Mouse (Mus musculus) adrenal gland, adult 2 months (tissue): ENCODE data around the gene Mycl. TPM values are rescaled to one million over a fixed set of nuclear protein-coding genes. Genes with fewer than 3 reads are reported as not detected.
A peak's percentile ranks its signal among the peaks of the same experiment; 100 is the strongest.
"Not testable (repeated sequence)": the region's sequence is repeated elsewhere in the genome, so short reads cannot be mapped to it uniquely, and the experiment has no call there.

ENCODE experiments used
- DNase-seq: peaks from one replicate; pipeline ENCODE4 v3.0.0; 2021
- polyA plus RNA-seq: library from polyadenylated mRNA; depleted of rRNA; stranded (reverse); fragments of >200 nt; gene quantifications from 2 replicates; pipeline ENCODE4 v1.2.3, GENCODE M21; 2012
- total RNA-seq, 2 experiments: library from RNA; stranded (reverse); gene quantifications; 2 replicates each; pipeline ENCODE4 v1.2.3; 2021

The Mycl gene
- total and polyA plus RNA-seq, 3 experiments, result 0.54 to 2.6 (median 1.6) TPM

DNA sequence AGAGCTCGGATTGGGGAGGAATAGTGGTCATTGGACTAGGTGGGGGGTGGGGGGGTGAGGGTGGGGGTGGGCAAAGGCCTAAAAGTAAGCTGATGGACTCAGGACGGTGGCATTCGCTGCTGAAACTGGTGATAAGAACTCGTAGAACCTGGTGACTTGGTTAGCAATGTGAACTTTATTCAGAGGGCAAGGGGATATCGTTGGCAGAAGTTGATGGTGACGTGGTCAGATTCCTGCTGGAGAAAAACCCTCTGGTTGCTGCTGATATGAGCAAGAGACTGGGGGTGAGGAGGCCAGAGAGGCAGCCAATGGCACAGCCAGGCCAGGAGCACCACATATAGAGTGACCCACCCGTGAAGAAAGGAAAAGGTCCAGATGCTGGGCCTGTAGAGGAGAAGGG lies 14.2 kb upstream of the Mycl start:
- no peak for DNase-seq

DNA sequence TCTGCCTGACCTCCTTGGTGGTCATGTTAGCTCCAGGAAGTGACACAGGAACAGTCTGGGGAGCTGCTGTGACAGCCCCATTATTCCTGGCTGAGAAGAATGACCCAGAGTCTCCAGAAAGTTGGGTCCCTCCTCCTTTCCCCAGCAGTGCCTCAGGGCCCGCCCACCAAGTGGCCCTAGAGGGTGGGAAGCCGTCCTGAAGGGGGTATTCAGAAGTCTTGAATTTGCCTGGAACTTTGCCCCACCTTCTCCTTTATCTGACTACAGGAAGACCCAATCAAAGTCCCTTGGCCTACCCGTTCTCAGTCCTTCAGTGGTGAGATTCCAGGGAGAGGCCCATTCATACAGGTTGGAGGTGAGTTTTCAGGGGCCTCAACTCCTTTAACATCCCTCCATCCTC lies 13.5 kb upstream of the Mycl start:
- no peak for DNase-seq

DNA sequence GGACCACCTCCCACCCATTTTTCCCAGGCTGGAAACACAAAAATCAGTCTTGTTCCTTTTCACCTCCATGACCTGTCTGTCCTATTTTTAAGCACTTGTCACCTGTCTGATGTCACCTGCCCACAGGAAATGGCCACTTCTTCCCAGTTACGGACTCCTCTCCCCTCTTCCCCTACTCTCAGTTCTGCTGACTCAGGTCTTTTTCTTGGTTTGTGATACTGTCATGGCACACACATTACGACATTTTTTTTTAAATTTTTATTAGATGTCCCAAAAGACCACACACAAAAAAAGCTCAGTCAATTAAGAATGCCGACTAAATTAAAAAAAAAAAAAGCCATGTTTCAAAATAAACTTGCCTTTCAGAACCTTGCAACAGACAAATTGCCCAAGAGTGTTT lies 12.9 kb upstream of the Mycl start:
- DNase-seq, result no peak

DNA sequence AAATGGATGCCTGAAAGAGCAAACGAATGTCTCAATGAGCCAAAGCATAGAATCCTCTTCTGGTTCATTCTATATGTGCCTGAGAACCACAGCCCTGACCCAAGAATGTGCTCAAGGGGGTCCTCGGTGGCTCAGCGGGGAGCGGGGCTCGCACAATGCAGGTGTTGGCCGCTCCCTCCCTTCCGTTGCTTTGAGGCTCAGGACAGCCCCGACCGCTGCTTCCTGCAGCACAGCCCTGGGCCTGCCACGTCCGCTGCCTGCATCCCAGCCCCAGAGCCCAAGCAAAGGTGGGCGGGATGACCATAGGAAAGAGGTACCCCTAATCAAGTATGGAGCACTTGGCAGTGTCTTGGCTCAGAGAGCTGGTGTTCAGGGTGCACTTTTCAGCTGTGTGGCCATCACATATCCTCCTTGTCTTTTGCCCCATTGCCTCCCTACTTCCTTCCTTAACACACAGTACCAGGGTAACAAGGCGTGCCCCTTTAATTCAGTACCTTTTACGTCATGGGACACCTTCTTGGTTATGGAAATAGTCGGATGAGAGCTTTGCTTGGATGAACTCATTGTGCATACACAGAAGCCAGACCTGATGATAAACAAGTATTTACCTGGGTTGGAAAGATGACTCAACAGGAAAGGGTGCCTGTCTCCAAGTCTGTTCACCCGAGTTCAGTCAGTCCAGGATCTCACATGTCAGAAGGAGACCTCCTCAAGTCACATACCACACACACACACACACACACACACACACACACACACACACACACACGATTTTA lies 11.8 kb upstream of the Mycl start:
- no peak for DNase-seq

DNA sequence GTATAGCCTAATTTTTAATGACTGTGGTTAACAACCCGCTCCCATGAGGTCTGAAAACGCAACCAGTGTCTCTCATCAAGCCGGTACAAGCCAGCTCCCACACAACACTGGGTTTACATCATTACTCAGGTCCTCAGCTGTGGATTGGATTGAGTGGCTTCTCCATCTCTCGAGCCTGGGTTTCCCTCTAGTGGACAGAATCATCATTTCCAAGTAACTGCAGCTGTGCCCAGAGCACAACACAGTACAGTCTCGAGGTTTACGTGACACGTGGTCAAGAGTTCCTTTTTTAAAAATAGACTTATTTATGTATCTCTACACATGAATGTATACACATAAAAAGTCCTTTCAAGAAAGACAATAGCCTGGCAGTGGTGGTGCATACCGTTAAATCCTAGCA lies 10.3 kb upstream of the Mycl start:
- peak; percentile 55 for DNase-seq

DNA sequence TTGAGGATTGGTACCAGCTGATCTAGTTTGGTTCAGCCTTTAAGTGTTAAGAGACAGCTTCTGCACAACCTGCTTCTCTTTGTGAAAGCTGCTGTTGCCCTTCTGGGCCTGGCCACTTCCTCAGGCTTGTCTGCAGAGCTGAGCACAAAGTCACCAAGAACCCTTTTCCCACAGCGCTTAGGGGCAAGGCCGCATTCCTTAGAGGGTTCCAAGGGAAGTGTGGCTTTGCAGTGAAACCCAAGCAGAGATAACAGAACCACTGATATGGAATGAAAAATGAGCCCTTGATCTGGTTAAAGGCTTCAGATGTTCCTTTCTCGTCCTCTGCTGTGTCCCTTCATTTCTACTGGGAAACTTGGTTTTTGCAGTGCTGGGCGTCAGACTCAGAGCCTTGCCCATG lies 8.0 kb upstream of the Mycl start:
- DNase-seq, result peak; percentile 32

DNA sequence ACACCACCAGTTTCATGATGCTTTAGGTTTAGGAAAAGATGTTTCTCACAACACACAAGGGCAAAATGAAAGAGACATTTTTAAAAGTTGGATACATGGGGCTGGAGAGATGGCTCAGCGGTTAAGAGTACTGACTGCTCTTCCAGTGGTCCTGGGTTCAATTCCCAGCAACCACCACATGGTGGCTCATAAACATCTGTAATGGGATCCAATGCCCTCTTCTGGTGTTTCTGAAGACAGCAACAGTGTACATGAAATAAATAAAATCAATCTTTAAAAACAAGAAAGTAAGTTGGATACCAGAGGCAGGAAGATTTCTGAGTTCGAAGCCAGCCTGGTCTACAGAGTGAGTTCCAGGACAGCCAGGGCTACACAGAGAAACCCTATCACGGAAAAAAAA lies 7.4 kb upstream of the Mycl start:
- DNase-seq, result not testable (repeated sequence)

DNA sequence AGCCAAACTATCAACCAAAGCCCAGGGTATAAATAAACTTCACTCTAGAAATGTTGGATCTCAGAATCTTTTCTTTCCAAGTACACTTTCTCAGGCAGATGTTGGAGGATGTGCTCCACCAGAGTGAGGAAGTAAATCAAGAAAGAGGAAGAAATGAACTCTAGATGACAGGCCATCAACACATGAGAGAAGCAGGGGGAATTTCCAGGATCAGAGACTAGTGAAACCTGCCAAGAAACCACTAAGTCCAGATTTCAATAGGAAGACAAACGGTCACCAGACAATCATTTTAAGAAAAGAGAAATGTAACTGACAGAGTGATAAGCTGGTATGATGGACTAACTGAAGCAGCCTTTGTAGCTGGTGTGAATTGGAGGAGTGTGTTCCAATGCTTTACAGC lies 4.3 kb upstream of the Mycl start:
- DNase-seq, result no peak

DNA sequence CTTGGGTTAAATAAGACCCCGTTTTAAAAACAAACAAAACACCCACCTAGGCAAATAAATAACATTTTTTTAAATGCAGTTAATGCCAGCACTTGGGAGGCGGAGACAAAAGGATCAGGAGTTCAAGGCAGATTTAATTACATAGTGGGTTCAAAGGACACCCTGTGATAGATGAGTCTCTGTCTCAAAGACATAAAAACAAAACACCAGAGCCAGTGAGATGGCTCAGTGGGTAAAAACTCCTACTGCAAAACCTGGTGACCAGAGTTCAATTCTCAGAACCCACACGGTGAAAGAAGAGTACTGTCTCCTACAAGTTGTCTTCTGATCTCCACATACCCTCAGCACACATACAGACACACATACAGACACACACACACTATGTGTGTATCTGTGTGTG lies 3.2 kb upstream of the Mycl start:
- DNase-seq, result no peak

DNA sequence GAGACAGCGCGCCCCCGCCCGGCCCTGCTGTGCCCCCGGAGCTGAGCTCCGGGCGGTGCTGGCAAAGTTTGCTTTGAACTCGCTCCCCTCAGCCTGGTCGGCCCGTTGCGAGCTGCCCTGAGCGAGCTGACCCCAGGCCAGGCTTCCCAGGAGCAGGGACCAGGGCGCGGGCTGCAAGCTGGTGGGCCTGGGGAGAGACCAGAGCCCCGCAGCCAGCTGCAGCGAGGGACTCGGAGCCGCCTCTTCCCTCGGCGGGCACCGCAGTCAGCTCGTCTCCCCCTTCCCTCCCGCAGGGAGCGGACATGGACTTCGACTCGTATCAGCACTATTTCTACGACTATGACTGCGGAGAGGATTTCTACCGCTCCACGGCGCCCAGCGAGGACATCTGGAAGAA lies 767 bp downstream of the Mycl start:
- peak; percentile 57 for DNase-seq

DNA sequence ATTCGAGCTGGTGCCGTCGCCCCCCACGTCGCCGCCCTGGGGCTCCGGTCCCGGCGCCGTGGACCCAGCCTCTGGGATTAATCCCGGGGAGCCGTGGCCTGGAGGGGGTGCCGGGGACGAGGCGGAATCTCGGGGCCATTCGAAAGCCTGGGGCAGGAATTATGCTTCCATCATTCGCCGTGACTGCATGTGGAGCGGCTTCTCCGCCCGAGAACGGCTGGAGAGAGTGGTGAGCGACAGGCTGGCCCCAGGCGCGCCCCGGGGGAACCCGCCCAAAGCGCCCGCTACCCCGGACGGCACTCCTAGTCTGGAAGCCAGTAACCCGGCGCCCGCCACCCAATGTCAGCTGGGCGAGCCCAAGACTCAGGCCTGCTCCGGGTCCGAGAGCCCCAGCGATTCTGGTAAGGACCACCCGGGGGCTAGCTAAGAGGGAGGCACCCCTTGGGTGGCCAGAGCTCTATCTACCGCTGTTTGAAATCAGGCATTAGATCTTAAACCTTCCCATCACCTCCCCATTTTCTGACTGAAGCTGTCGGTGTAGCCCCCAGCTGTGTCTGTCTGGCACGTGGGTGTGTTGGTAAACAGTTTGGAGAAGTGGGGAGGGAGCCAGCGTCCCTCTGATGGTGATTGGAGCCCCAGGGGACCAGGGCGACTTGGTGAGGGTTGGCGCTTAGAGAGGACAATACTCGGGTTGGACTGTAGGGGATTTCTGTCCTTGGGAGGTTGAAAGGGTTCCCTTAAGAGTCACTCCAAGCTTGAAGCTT lies 1.3 kb downstream of the Mycl start:
- no peak for DNase-seq

DNA sequence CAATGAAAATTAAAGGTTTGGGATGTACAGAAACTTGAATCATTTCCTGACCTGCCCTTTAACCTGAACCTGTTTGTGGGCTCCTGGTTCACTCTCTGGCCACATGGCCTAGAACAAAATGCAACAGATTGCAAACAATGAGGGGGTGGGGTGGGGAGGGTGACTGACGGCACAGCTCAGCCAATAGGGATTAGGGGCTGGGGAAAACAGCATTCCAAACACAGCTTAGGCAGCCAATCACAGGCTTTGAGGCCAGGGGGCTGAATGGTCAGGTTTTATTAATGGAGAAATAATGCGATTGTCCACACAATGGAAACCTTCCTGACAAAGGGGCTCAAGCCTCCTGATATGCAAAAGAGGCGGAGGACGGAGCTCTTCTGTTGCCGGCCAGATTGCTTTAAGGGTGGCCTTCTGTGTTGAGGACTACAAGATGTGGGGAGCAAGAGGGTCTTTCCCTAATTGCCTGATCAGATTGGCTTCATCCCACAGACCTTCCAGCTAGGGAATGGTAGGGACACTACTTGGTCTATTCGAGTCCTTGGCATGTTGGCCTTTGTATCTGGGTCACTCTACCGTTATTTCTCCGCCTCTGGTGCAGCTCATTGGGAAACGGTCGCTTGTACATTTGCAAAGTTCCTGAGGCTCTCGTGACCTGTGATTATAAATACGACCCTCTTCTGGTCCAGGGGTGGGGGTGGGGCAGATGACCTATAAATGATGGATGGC lies 3.2 kb downstream of the Mycl start:
- DNase-seq, result no peak

DNA sequence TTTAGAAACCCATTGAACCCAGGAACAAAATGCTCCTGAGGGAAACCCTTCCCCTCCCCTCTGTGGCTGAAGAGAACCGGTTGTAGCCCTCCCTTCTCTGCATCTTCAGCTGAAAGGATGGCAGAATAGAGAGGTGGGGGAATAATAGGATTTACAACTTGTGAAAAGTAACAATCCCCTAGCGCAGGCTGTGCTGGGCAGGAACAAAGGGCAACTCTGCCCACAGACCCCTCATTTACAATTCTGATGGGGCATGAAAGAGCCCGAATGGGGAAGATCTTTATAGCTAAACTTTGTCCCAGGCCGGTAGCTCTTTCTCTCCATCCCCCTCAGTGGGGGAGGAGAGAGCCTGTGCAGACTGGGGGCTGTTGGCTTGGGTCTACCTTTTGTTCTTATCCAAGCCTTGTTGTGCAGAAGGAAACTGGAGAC lies 3.8 kb downstream of the Mycl start:
- no peak for DNase-seq

DNA sequence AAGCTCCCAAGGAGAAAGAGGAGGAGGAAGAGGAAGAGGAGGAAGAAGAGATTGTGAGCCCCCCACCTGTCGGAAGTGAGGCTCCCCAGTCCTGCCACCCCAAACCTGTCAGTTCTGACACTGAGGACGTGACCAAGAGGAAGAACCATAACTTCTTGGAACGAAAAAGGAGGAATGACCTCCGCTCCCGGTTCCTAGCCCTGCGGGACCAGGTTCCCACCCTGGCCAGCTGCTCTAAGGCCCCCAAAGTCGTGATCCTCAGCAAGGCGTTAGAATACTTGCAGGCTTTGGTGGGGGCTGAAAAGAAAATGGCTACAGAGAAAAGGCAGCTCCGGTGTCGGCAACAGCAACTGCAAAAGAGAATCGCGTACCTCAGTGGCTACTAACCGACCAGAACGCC lies 4.7 kb downstream of the Mycl start:
- DNase-seq, result no peak

DNA sequence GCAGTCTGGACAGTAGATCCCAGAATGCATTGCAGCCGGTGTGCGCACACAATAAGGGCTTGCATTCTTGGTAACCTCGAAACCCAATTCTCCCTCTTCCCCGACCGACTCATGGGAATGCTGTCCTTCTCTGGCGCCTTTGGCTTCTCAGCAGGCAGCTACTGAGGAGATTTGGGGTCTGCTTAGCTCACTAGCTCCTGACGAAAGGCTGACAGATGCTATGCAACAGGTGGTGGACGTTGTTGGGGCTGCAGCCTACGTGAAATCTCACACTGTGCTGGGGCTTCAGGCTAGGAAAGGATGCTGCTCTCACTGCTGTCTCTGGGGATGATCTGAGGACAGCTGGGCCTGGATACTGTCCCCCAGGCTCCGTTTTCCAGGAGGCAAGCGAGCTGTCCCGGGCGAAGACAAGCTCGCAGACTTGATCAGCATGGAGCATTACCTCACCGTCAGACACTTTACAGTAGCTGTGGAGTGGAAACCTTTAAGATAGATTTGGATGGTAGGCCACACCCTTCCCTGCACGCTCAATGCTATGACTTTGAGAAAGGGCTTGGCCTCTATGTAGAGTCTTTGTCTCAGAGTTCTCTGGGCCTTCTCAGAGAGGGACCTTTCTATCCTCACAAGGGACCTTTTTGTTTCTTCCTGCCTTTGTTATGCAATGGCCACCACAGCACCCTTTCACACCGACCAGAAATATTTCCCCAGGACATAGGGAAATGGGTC lies 5.3 kb downstream of the Mycl start:
- DNase-seq, result no peak

DNA sequence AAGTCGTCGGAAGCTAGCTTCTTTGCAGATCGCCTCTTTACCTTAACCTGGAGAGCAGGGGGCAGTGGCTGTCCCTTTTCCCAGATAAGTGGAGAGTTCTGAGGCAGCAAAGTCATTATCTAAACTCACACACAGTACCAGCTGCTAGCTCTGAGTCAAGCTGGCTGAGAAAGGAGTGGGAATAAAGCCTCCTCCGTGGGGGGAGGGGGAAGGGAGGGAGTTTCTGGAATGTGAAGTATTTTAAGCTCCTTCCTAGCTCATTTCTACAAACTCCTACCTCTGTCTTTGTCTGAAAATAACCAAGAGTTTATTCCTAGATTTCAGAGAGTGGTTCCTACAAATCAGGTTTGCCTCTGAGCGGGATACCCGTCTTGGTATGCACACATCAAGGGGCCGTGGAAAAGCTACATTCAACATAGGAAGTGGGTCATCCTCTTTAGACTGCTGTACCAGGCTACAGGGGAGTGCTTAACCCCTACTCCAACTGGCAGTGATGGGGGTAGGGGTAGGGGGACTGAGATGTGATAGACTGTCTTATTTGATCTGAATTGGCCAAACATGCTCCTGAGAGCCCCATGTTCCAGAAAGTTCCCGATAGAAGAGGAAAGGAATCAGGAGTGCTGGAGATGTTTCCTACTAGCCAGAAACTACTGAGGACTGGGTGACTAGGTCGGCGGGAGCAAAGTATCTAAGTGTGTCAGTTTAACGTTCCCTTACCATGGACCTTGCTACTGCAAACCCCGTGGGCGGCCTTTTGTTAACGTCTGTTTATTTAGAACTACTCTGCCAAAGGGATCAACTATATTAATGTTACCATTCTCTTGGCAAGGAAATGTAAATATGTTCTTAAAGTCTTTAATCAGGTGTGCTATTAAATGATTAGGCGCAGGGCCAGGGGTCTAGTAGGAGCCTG lies 9.9 kb downstream of the Mycl start:
- no peak for DNase-seq

DNA sequence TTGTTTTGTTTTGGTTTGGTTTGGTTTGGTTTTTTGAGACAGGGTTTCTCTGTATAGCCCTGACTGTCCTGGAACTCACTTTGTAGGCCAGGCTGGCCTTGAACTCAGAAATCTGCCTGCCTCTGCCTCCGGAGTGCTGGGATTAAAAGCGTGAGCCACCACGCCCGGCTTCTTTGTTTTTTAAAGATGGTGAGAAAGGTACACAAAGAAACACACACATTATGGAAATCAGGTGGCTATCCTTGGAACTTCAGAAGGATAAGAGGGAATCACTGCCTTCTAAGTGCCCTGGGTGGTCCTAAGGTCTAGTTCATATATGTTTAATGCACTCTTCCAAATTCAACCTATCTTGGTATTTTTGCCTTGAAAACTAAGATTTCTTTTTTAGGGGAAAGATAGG lies 17.0 kb downstream of the Mycl start:
- not testable (repeated sequence) for DNase-seq

DNA sequence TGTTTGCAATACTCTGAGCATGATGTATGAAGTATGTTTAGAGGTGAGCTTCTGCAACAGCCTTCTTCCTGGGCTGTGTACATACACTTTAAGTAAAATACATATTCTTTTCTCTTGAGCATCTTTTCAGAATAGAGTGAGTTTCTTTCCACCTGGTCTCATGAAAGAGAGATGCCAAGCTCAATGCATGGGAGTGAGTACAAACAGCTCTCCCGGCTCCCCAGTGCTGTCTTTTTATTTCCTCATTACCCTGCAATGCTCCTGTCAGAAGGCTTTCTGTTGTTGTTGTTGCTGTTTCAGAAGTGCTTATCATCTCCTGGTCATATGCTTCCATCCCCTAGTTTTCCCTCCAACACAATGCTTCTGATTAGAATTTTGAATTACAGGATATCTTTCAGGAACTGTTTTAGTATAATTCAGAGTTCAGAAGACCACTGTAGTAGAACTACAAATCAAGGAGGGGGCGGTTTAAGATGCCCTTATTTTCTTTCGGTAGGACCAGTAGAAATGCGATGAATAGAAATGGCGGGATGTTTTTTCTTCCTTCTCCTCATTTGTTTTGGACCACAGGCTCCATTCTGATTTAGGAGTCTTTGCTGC lies 18.0 kb downstream of the Mycl start:
- DNase-seq, result no peak

DNA sequence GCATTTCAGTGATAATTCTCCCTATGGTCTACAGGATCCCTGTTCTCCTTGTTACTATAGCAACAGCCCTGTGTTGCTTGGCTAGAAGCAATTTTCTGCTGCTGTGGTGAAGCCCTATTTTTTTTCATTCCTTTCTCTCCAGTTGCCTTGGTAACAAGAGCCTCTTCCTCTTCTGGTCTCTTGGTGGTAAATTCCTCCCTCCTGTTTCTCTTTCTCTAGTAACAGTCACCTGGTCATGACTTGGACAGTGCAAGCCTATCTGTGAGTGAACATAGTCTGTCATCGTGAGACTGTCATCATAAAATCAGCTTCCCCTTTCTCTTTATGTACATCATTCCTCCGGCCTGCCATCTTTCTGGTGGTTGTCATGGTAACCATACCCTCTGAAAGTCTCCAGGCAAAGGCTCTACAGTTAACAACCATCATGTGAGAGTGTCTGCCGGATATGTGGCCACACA lies 18.5 kb downstream of the Mycl start:
- no peak for DNase-seq

DNA sequence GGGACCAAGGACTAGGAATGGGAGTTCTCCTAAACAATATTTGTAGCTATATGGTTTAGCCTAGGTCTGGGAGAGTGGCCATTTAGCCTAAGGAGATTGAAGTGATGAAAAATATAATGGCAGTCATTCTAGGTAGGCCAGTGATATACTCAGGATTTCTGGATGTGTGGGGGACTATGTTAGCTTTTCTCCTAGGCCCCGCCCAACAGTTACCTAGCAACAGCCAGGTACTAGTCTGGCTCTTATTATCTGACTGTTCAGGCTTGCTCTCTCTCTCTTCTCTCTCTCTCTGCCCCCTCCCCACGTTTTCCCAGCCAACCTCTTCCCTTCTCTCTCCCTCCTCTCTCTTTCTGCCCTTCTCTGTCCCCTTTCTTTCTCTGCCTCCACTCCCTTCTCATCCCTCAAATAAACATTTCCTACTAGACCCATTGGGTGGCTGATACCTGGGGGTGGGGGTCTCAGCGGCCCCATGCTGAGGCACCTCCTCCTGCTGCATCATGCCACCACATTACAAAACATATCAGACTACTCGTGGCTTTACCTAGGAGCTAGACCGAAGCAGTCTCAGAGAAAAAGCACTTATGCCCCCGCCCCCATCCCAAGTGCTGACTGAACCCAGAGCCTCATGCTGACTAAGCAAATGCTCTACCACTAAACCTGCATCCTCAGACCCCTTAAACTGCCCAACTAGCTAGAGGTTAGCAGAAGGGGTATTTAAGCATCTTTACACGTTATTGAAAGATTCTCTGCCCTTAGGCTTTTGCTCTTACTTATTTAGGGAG lies 19.2 kb downstream of the Mycl start:
- DNase-seq, result no peak
